Mouse (Mus musculus) E14TG2a.4 (cell line): ENCODE results near the gene Tmem174.

Experiments used
- CTCF ChIP-seq: conservative IDR thresholded peaks from 2 replicates; pipeline ENCODE4 v1.5.1; 2014; ENCODE audit warnings: low read length
- NANOG ChIP-seq: IDR thresholded peaks from 2 replicates; pipeline ENCODE4 v1.6.1; 2014; ENCODE audit warnings: borderline replicate concordance, low read length, mixed read lengths
- POU5F1 ChIP-seq: IDR thresholded peaks from 2 replicates; pipeline ENCODE4 v1.6.1; 2014; ENCODE audit warnings: low read length, borderline replicate concordance

DNA sequence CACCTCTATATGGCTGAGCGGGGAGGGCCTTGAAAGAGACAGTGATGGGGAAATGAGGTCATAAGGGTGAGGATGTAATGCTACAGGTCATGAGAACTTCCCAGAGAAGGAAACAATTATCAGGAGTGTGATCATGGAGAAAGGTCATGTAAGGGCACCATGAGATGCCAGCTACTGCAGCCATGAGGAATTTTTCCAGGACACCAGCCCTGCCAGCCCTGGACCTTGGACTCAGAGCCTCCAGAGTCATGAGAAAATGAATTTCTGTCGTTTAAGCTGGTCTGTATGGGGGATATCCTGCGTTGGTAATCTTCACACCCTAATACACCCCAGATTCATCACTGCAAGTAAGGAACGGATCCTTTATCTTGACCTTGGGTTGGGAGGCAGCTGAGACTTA, 36.7 kb upstream of the Tmem174 start:
- TF ChIP-seq CTCF (no peak), POU5F1 (no peak), NANOG (no peak)
